Mouse (Mus musculus): Measurements from ENCODE around the gene Srgap1. TPM values are rescaled to one million over a fixed set of nuclear protein-coding genes. Genes with fewer than 3 reads are reported as not detected.

Srgap1 gene
- 0.91 and 1.2 TPM in 2 replicates for polyA plus RNA-seq (2012; rRNA removed; ENCODE audit: low replicate concordance)

GRCm38 (mm10) chr10:122046904-122047726 lies at the start of gene Srgap1:
Gene Srgap1 (minus strand): TSS chr10:122047315.

DNA sequence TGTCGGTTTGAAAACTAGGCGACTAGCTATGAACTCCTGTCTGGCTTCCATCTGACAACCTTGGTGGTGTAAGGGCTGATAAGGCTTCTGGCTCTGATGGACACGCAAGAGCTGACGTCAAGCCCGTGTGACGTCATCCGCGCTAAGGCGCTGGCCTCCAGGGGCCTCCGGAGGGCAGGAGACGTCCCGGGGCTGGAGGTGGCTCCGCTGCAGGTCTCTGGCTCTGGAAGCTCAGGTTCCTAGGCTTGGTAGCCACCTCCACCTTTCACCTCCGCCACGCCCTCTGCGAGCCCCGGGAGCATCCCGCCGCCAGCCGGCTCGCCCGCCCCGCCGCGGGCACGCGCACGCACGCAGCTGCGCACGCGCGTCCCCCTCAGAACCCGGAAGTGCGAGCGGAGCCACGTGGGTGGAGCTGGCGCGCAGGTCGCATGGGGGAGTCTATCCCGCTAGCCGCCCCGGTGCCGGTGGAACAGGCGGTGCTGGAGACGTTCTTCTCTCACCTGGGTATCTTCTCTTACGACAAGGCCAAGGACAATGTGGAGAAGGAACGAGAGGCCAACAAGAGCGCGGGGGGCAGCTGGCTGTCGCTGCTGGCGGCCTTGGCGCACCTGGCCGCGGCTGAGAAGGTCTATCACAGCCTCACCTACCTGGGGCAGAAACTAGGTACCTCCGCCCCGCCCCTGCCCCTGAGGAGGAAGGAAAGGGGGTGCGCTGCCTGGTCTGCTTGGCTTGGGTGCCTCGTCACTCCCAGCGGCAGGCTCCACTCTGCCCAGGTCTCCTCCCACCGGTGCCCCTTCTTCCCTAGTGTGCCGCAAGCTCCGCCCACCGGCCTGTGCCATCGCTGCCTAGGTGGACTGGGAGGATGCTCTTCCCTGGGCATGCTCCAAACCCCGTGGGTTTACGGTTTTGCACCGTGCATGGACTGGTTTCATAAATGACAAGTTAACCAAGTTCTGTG lies 307.3 kb downstream of the Srgap1 start, which contains the start of gene BC048403:
TSS of gene BC048403 (plus strand) at position 390 of the 958 bp plus-strand sequence.

Other genes with a start within 250 kb of the Srgap1 start
- gene Rxylt1, start 50.1 kb upstream of the Srgap1 start, polyA plus RNA-seq (2012; rRNA removed; ENCODE audit: low replicate concordance) = 1.5 and 4.6 TPM in 2 replicates